Mouse (Mus musculus) embryonic facial prominence, embryonic 11.5 days (tissue): ENCODE data around the gene Card10. TPM values are rescaled to one million over a fixed set of nuclear protein-coding genes. Genes with fewer than 3 reads are reported as not detected.
A peak's percentile ranks its signal among the peaks of the same experiment; 100 is the strongest.
"Not testable (repeated sequence)": the region's sequence is repeated elsewhere in the genome, so short reads cannot be mapped to it uniquely, and the experiment has no call there.

Experiments
- ATAC-seq: fragments of 200-750 bp; cut with Nextera tagmentation; replicated peaks from 2 replicates; pipeline ENCODE4 v1.8.0; 2017; ENCODE audit warnings: low read depth; ENCODE audit not compliant: insufficient number of reproducible peaks, low FRiP score, low TSS enrichment
- DNase-seq: peaks from one replicate; pipeline ENCODE4 v3.0.0-alpha.2; 2015; ENCODE audit warnings: low spot score
- H3K27ac ChIP-seq: fragments of 300-500 bp; sonication (generic); replicated peaks from 2 replicates; pipeline ENCODE4 v1.5.1; 2014; ENCODE audit warnings: mild to moderate bottlenecking, low read depth, low read length, control low read depth
- H3K27me3 ChIP-seq: fragments of 300-500 bp; sonication (generic); 2 replicates; pipeline ENCODE4 v1.6.1; 2014; ENCODE audit warnings: mild to moderate bottlenecking, low read length, moderate library complexity, mixed read lengths; ENCODE audit not compliant: control insufficient read depth, insufficient read depth
- H3K36me3 ChIP-seq: fragments of 300-500 bp; sonication (generic); replicated peaks from 2 replicates; pipeline ENCODE4 v1.6.1; 2014; ENCODE audit warnings: low read depth, mild to moderate bottlenecking, low read length, moderate library complexity, mixed read lengths; ENCODE audit not compliant: control insufficient read depth, insufficient read depth
- H3K4me1 ChIP-seq: fragments of 300-500 bp; sonication (generic); 2 replicates; pipeline ENCODE4 v1.6.1; 2014; ENCODE audit warnings: low read length, mixed read lengths; ENCODE audit not compliant: control insufficient read depth, insufficient read depth
- H3K4me2 ChIP-seq: fragments of 300-500 bp; sonication (generic); 2 replicates; pipeline ENCODE4 v1.6.1; 2014; ENCODE audit warnings: low read depth, mild to moderate bottlenecking, control low read depth, low read length, moderate library complexity
- H3K4me3 ChIP-seq: fragments of 300-500 bp; sonication (generic); 2 replicates; pipeline ENCODE4 v1.5.1; 2014; ENCODE audit warnings: low read depth, low read length, control low read depth
- H3K9ac ChIP-seq: fragments of 300-500 bp; sonication (generic); replicated peaks from 2 replicates; pipeline ENCODE4 v1.6.1; 2014; ENCODE audit warnings: mild to moderate bottlenecking, control low read depth, low read length
- H3K9me3 ChIP-seq: fragments of 300-500 bp; sonication (generic); replicated peaks from 2 replicates; pipeline ENCODE4 v1.6.1; 2016; ENCODE audit warnings: mild to moderate bottlenecking, low read length, inconsistent platforms, mixed read lengths; ENCODE audit not compliant: control insufficient read depth
- WGBS: fragments of 180-500 bp; shearing (Covaris S2); extraction: QIAGEN DNeasy Blood & Tissue Kit; methylation state at CpG from one replicate; pipeline ENCODE4 v1.1.7; 2014; 5-methylcytosine and 5-hydroxymethylcytosine counted together
- polyA plus RNA-seq: library from polyadenylated mRNA; unstranded; fragments of >200 nt; fragmentation: Nextera tagmentation; extraction: Ambion mirVana; gene quantifications from 2 replicates; pipeline ENCODE4 v1.2.1, GENCODE M21; 2014

The Card10 gene
- polyA plus RNA-seq = 1.8 and 2.6 TPM in 2 replicates

DNA sequence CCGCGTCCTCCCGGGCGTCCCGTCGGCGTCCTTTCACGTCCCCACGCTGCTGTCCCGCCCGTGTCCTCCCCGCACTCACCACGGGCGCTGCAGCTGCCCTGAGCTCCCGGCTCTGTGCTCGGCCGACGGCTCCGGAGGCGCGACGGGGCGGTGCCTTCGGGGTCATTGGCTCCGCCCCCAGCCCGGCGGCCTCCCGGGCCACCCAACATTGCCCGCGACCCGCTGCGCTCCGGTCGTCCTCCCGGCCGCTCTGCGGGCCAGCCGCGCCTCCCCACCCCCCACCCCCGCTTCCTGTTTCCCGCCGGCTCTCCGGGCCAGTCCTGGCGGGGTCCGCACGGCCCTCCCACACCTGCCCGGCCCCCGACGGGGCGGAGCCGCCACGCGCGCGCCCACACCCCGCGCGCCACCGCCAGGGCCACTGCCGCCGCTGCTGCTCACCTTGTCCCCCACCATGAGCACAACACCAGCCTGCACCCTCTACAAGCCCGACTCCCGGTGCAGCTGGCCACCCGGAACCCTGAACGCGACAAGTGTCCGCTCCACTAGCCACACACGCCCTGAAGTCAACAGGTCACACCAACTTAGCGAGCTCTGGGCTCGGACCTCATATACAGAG, at the start of gene Card10:
Gene Card10, minus strand, starts transcription at position 267 of the 616 bp plus-strand sequence.
- under 1% methylated on average over 61 of the region's 70 CpGs for WGBS
- H3K9ac ChIP-seq = peak within 1 kb of the TSS; percentile 46

DNA sequence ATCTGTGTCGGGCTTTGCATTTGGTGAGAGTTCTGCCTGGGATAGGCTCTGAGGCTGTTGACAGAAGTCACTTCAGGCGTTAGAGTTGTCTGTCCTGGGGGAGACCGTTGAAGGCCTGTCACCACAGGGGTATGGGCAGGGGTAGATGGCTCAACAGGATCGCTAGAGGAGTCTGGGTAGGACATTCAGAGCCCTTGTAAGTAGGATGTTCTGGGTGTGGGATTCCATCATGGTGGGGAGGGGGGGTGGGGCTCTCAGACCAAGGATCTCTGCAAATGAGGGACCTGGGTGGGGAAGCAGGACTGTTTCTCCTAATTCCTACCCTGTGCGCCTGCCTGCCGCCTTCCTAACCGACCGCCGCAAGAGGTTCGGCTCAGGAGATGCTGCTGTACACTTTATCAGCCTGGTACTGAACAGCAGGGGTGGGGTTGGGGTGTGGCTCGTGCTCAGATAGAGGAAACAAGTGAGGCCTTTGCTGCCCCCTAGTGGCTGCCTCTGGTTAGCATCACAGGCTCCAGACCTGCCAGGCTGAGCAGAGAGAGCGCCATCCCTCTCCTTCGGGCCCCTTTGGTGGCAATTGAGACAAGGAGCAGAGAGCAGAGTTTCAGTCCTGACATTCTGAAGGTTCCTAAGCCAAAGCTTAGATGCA, 48.8 kb upstream of the Card10 start:
- ATAC-seq = peak; percentile 55; the same call in 1 of the 2 replicates
- Histone ChIP-seq H3K9me3 (no peaks in the 10 kb centered on the region), H3K27ac (no peak overlapping the region), H3K36me3 (no peaks in the 10 kb centered on the region), H3K4me1 (no peaks in the 10 kb centered on the region; the same call in 1 of the 2 replicates), H3K9ac (no peak overlapping the region), H3K27me3 (no peaks in the 10 kb centered on the region; the same call in 1 of the 2 replicates), H3K4me2 (no peak overlapping the region), H3K4me3 (no peak overlapping the region)
- 13% methylated on average over 13 of the region's 13 CpGs for WGBS
- DNase-seq = peak; percentile 93

More for the DNA sequence above, at the start of gene Card10:
- peak within 1 kb of the TSS; percentile 94 for H3K4me2 ChIP-seq
- H3K4me3 ChIP-seq = peak within 1 kb of the TSS; percentile 54
- ATAC-seq (peak; percentile 50; the same call in 1 of the 2 replicates), DNase-seq (peak; percentile 59)
- no peaks in the 10 kb centered on the region for H3K36me3 ChIP-seq
- H3K9me3 ChIP-seq = no peaks in the 10 kb centered on the region
- no peak within 1 kb of the TSS for H3K27ac ChIP-seq
- H3K27me3 ChIP-seq = peaks cover 31% of the 10 kb centered on the region
- H3K4me1 ChIP-seq = peaks cover 10% of the 10 kb centered on the region

DNA sequence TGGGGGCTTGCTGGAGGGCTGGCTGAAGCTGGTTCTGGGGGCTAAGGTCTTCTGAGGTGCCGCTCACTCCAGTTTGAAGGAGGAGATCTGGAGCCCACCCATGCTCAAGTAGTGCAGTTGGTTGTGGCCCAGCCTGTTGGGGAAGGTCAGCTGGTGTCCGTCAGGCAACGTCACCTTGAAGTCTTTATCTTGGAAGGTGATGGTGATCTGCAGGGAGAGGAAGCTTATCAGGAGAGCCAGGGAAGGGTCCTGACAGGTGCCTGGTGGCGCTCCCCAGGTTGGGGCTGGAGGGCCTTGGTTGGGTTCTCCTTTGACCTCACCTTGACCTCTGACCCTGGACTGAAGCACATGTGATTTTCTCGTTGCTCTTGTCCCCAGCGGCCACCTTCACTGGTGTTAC, 48.1 kb upstream of the Card10 start:
- Histone ChIP-seq H3K36me3 (no peaks in the 10 kb centered on the region), H3K4me2 (no peak overlapping the region), H3K27ac (no peak overlapping the region), H3K9ac (no peak overlapping the region), H3K27me3 (no peaks in the 10 kb centered on the region; the same call in 1 of the 2 replicates), H3K4me3 (no peak overlapping the region), H3K4me1 (no peaks in the 10 kb centered on the region; the same call in 1 of the 2 replicates), H3K9me3 (no peaks in the 10 kb centered on the region)
- 64% methylated on average over 6 of the region's 6 CpGs for WGBS
- no peak for ATAC-seq
- DNase-seq = no peak

DNA sequence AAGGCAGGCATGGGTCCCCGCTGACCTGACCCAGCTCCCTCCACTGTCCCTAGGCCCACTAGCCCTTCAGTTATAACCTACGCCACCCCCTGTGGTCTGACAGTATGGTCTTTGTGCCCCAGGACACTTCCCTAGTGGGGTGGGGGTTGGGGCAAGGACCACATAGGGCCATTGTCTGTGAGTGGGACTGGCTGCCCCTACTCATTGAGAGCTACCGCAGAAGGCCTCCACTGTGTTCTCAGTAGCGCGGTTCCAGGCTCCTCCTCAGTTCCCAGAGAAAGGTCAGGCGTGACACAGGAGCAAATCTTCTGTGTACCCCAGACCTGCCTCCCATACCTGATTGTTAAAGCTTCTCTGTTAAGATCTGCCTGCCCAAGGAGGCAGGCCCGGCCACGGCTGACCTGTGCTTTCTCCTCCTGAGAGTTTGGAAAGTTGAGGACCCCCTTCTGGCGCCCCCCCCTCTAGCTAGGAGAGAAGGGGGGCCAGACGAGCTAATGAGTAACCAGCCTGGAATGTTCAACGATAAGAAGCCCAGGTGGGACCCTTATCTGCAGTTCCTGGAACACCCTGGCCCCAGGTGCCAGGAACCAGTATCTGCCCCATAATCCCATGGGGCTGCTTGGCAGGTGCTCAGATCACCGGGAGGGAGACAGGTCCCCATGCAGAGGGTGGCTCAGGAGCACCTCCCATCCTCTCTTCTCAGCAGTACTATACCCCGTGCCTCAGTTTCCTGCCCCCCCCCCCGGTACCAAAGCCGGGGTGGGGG, 47.4 kb upstream of the Card10 start:
- Histone ChIP-seq H3K4me2 (no peak overlapping the region), H3K36me3 (no peaks in the 10 kb centered on the region), H3K9ac (no peak overlapping the region), H3K4me1 (no peaks in the 10 kb centered on the region; the same call in 1 of the 2 replicates), H3K9me3 (no peaks in the 10 kb centered on the region), H3K4me3 (no peak overlapping the region), H3K27me3 (no peaks in the 10 kb centered on the region; the same call in 1 of the 2 replicates), H3K27ac (no peak overlapping the region)
- DNase-seq (no peak), ATAC-seq (no peak)
- WGBS = 62% methylated on average over 15 of the region's 15 CpGs

DNA sequence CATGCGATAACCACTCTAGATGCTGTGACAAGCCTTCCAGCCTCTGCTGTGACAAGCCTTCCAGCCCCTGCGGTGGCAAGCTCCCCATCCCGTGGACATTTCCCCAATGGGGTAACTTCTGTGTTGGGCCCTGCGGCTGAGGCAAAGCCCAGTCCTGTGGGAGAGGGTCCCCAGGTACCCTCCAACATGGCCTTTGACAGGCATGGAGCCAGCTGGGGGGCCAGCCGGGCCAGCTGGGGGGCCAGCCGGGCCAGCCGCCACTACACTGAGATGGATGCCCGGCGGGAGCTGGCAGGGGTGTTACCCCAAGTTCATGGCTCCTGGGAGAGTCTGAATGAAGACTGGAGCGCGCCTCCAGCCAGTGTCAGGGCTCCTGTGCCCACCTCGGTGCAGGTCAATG, 46.6 kb upstream of the Card10 start:
- Histone ChIP-seq H3K9ac (no peak overlapping the region), H3K9me3 (no peaks in the 10 kb centered on the region), H3K4me1 (peaks cover 3% of the 10 kb centered on the region; the same call in 1 of the 2 replicates), H3K4me3 (no peak overlapping the region), H3K27me3 (no peaks in the 10 kb centered on the region; the same call in 1 of the 2 replicates), H3K4me2 (no peak overlapping the region), H3K27ac (no peak overlapping the region), H3K36me3 (no peaks in the 10 kb centered on the region)
- 84% methylated on average over 12 of the region's 12 CpGs for WGBS
- DNase-seq = no peak
- ATAC-seq = no peak

DNA sequence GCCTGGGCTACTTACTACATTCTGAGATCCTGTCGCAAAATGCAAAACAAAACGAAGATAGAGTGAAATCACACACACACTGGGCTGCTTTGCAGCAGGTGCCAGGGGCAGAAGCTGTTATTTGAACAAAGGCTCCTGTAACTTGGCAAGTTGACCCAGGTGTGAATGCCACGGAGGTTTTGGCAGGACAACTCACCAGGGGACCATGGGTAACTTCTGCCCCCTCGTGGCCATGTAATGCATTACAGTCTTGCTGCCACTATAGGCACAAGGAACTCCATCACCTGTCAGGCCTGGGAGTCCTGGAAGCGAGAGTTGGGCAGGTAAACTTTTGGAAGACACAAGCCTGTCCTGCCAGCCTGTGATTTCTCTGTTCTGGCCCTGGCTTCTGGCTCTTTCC, 45.6 kb upstream of the Card10 start:
- Histone ChIP-seq H3K27me3 (no peaks in the 10 kb centered on the region; the same call in 1 of the 2 replicates), H3K9me3 (no peaks in the 10 kb centered on the region), H3K4me3 (no peak overlapping the region), H3K36me3 (no peaks in the 10 kb centered on the region), H3K4me1 (peaks cover 3% of the 10 kb centered on the region; the same call in 1 of the 2 replicates), H3K4me2 (no peak overlapping the region), H3K27ac (no peak overlapping the region), H3K9ac (no peak overlapping the region)
- 34% methylated on average over 5 of the region's 5 CpGs for WGBS
- ATAC-seq (no peak), DNase-seq (peak; percentile 88)

DNA sequence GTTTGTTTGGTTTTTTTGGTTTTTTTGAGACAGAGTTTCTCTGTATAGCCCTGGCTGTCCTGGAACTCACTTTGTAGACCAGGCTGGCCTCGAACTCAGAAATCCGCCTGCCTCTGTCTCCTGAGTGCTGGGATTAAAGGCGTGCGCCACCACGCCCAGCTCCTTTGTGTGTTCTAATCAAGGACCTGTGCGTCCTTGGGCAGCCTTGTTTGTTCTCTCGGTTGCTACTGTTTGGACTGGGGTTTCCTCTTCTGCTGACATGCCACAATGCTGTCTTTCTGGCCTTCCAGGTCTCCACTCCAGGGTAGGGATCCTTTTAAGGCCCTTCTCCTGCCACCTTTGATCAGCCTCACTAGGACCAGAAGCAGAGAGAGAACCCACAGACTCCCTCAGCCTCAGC, 44.0 kb upstream of the Card10 start:
- not testable (repeated sequence) for H3K4me3 ChIP-seq, H3K9ac ChIP-seq, H3K4me2 ChIP-seq, H3K4me1 ChIP-seq, H3K27me3 ChIP-seq, H3K9me3 ChIP-seq, DNase-seq, H3K36me3 ChIP-seq, H3K27ac ChIP-seq, ATAC-seq
- WGBS = 84% methylated on average over 6 of the region's 7 CpGs
